Mouse (Mus musculus): ENCODE measurements around the gene Irf2bp2. TPM values are rescaled to one million over a fixed set of nuclear protein-coding genes. Genes with fewer than 3 reads are reported as not detected.

The Irf2bp2 gene
- polyA plus RNA-seq, 1 experiment from 2014 or later: 11.7 TPM

DNA sequence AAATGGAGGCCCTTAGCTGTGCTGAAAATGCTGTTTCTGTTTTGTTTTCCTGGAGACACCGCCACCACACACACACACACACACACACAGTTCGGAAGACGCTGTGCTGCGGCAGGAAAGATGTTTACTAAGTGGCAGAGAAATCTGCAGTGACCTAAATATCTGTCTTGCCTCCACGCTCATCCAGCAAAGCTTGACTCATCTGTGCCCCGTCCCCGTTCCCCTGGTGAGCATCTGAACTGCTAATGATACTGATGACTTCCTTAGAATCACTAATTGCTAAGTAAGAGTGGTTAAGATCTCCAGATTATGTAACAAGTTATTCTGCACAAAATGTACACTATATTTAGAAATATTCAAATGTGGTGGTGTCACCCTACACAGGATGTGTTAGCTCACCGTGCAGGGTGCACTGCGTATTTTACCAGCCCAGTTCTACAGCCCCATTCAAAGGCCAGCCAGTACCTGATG, 8.2 kb downstream of the Irf2bp2 start:
- H3K9me3 ChIP-seq (ENCODE audit: control insufficient read depth, low read length): no peaks in the 10 kb centered on the region
- peaks cover 5% of the 10 kb centered on the region; the same call in 1 of the 2 replicates for H3K36me3 ChIP-seq (ENCODE audit: control insufficient read depth, insufficient read depth, low read length)
- H3K27me3 ChIP-seq (ENCODE audit: control insufficient read depth, insufficient read depth, low read depth, low read length): no peaks in the 10 kb centered on the region
- H3K9ac ChIP-seq (ENCODE audit: low read length): peak overlapping the region; percentile 86; the same call in 1 of the 2 replicates
- 37% methylated on average over 9 of the region's 9 CpGs for WGBS
- H3K27ac ChIP-seq (ENCODE audit: low read length): peak overlapping the region; percentile 98
- H3K4me2 ChIP-seq (ENCODE audit: low read depth, low read length): peak overlapping the region; percentile 9; the same call in 1 of the 2 replicates
- H3K4me3 ChIP-seq (ENCODE audit: low read length): no peak overlapping the region
- peaks cover 44% of the 10 kb centered on the region for H3K4me1 ChIP-seq (replicated peaks; ENCODE audit: control insufficient read depth, insufficient read depth, low read length)
- no peak for ATAC-seq (ENCODE audit: low read depth)

GRCm38 (mm10) chr8:126584844-126585231, 8.9 kb downstream of the Irf2bp2 start:
- Histone ChIP-seq H3K36me3 (ENCODE audit: control insufficient read depth, insufficient read depth, low read length) (peaks cover 2% of the 10 kb centered on the region; the same call in 1 of the 2 replicates), H3K9ac (ENCODE audit: low read length) (peak overlapping the region; percentile 86), H3K4me1 (replicated peaks; ENCODE audit: control insufficient read depth, insufficient read depth, low read length) (peaks cover 44% of the 10 kb centered on the region), H3K9me3 (ENCODE audit: control insufficient read depth, low read length) (no peaks in the 10 kb centered on the region), H3K4me2 (ENCODE audit: low read depth, low read length) (peak overlapping the region; percentile 97), H3K27ac (ENCODE audit: low read length) (peak overlapping the region; percentile 98), H3K27me3 (ENCODE audit: control insufficient read depth, insufficient read depth, low read depth, low read length) (no peaks in the 10 kb centered on the region), H3K4me3 (ENCODE audit: low read length) (peak overlapping the region; percentile 57)
- no peak for ATAC-seq (ENCODE audit: low read depth)
- WGBS: 27% methylated on average over 5 of the region's 5 CpGs

DNA sequence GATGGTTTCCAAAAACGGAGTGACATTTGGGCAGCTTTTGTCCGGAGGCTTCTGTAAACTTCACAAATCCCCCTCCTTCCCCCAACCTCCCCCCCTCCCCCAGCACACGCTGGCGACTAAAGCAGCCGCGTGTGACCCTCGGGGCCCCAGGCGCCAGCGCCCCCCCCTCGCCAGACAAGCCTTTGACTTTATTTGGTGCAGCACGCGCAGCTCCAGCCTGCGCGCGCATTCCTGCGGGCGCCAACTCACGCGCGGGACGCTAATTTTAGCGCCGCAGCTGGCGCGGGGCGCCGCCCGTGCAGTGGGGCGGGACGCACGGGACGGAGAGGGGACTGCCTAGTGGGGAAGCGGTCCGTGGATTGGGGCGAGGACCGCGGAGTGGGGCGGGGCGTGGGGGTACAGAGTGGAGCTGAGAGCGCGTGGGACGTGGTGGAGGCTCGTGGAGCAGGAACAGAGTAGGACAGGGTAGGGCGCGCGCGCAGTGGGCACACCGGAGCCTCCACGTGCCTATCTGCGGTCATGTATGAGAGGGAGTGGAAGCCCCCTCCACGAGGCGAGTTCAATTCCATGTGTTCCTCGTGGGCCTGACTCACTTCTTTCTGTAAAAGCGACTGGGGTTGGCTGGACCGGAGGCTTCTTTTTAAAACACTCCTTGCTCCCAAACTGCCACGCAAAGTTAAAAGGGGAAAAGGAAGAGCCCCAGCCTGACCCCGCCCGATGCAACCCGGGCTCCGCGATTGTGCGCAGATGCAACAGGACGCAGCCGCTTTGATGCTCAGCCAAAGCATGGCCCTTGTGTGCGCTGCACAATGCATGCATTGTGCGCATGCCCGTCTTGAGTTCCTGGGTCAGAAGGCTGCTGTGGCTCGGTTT, 9.6 kb downstream of the Irf2bp2 start:
- peak overlapping the region; percentile 86 for H3K9ac ChIP-seq (ENCODE audit: low read length)
- no peaks in the 10 kb centered on the region for H3K9me3 ChIP-seq (ENCODE audit: control insufficient read depth, low read length)
- peaks cover 2% of the 10 kb centered on the region; the same call in 1 of the 2 replicates for H3K36me3 ChIP-seq (ENCODE audit: control insufficient read depth, insufficient read depth, low read length)
- peak; percentile 87 for ATAC-seq (ENCODE audit: low read depth)
- peak overlapping the region; percentile 98 for H3K27ac ChIP-seq (ENCODE audit: low read length)
- H3K4me1 ChIP-seq (replicated peaks; ENCODE audit: control insufficient read depth, insufficient read depth, low read length): peaks cover 44% of the 10 kb centered on the region
- peak overlapping the region; percentile 57 for H3K4me3 ChIP-seq (ENCODE audit: low read length)
- whole genome bisulfite sequencing: under 1% methylated on average over 54 of the region's 68 CpGs
- no peaks in the 10 kb centered on the region for H3K27me3 ChIP-seq (ENCODE audit: control insufficient read depth, insufficient read depth, low read depth, low read length)
- peak overlapping the region; percentile 97 for H3K4me2 ChIP-seq (ENCODE audit: low read depth, low read length)

- 4% methylated on average over 13 of the region's 13 CpGs for WGBS
- Histone ChIP-seq H3K4me1 (replicated peaks; ENCODE audit: control insufficient read depth, insufficient read depth, low read length) (peaks cover 42% of the 10 kb centered on the region), H3K4me2 (ENCODE audit: low read depth, low read length) (peak overlapping the region; percentile 97), H3K9ac (ENCODE audit: low read length) (peak overlapping the region; percentile 86; the same call in 1 of the 2 replicates), H3K27ac (ENCODE audit: low read length) (peak overlapping the region; percentile 98), H3K27me3 (ENCODE audit: control insufficient read depth, insufficient read depth, low read depth, low read length) (no peaks in the 10 kb centered on the region), H3K9me3 (ENCODE audit: control insufficient read depth, low read length) (no peaks in the 10 kb centered on the region), H3K4me3 (ENCODE audit: low read length) (peak overlapping the region; percentile 57), H3K36me3 (ENCODE audit: control insufficient read depth, insufficient read depth, low read length) (peaks cover 2% of the 10 kb centered on the region; the same call in 1 of the 2 replicates)
- peak; percentile 62 for ATAC-seq (ENCODE audit: low read depth)
Observed at GRCm38 (mm10) chr8:126583534-126583933, 10.3 kb downstream of the Irf2bp2 start.

- no peak overlapping the region; the same call in 1 of the 2 replicates for H3K9ac ChIP-seq (ENCODE audit: low read length)
Observed at GRCm38 (mm10) chr8:126583018-126583417, 10.8 kb downstream of the Irf2bp2 start.

DNA sequence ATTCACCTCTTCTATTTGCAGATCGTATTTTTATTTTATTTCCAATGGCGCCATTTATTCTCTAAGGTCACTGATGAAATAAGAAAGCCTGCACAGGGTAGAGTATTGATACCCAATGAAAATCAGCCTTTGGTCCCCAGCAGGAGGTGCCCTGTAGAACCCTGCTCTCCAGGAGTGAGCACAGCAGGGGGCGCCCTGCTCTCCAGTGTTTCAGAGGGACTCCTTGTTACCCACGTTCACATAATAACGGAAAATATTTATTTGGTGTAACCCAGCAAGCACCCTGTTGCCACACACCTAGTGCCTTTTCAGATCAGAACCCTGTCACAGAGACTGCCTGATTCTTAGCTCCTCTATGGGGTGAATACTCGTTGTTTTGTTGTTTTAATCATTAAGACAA, 11.3 kb downstream of the Irf2bp2 start:
- H3K9ac ChIP-seq (ENCODE audit: low read length): no peak overlapping the region
- no peaks in the 10 kb centered on the region for H3K27me3 ChIP-seq (ENCODE audit: control insufficient read depth, insufficient read depth, low read depth, low read length)
- WGBS: 43% methylated on average over 6 of the region's 6 CpGs
- no peak overlapping the region for H3K4me3 ChIP-seq (ENCODE audit: low read length)
- no peak for ATAC-seq (ENCODE audit: low read depth)
- peaks cover 35% of the 10 kb centered on the region for H3K4me1 ChIP-seq (replicated peaks; ENCODE audit: control insufficient read depth, insufficient read depth, low read length)
- H3K27ac ChIP-seq (ENCODE audit: low read length): peak overlapping the region; percentile 98
- no peaks in the 10 kb centered on the region for H3K9me3 ChIP-seq (ENCODE audit: control insufficient read depth, low read length)
- no peaks in the 10 kb centered on the region for H3K36me3 ChIP-seq (ENCODE audit: control insufficient read depth, insufficient read depth, low read length)
- H3K4me2 ChIP-seq (ENCODE audit: low read depth, low read length): no peak overlapping the region

More at GRCm38 (mm10) chr8:126583018-126583417, 10.8 kb downstream of the Irf2bp2 start:
- peaks cover 40% of the 10 kb centered on the region for H3K4me1 ChIP-seq (replicated peaks; ENCODE audit: control insufficient read depth, insufficient read depth, low read length)
- H3K9me3 ChIP-seq (ENCODE audit: control insufficient read depth, low read length): no peaks in the 10 kb centered on the region
- H3K27ac ChIP-seq (ENCODE audit: low read length): peak overlapping the region; percentile 98
- ATAC-seq (ENCODE audit: low read depth): no peak
- H3K4me3 ChIP-seq (ENCODE audit: low read length): no peak overlapping the region
- H3K27me3 ChIP-seq (ENCODE audit: control insufficient read depth, insufficient read depth, low read depth, low read length): no peaks in the 10 kb centered on the region
- no peak overlapping the region for H3K4me2 ChIP-seq (ENCODE audit: low read depth, low read length)
- peaks cover 2% of the 10 kb centered on the region; the same call in 1 of the 2 replicates for H3K36me3 ChIP-seq (ENCODE audit: control insufficient read depth, insufficient read depth, low read length)
- 44% methylated on average over 2 of the region's 2 CpGs for WGBS

GRCm38 (mm10) chr8:126581662-126582061, 12.1 kb downstream of the Irf2bp2 start:
- H3K4me1 ChIP-seq (replicated peaks; ENCODE audit: control insufficient read depth, insufficient read depth, low read length): peaks cover 28% of the 10 kb centered on the region

DNA sequence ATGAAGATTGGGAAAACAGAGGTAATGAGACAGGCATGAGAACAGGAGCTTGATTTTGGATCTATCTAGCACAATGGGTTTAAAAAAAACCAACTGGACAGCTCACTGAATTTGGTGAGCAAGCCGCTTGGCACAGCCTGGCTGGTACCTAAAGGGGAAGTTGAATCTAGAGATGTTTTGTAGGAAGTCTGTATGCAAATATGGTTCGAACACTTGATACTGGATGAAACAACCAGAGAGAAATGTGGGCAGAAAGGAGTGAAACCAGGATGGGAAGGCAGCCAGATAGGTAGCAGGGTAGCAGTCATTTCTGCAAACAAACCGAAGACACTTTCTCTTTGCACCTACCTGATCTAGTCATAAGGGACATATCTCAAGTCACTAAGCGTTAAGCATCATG, 13.0 kb downstream of the Irf2bp2 start:
- Histone ChIP-seq H3K27me3 (ENCODE audit: control insufficient read depth, insufficient read depth, low read depth, low read length) (no peaks in the 10 kb centered on the region), H3K4me2 (ENCODE audit: low read depth, low read length) (no peak overlapping the region), H3K9me3 (ENCODE audit: control insufficient read depth, low read length) (no peaks in the 10 kb centered on the region), H3K36me3 (ENCODE audit: control insufficient read depth, insufficient read depth, low read length) (no peaks in the 10 kb centered on the region), H3K4me1 (replicated peaks; ENCODE audit: control insufficient read depth, insufficient read depth, low read length) (peaks cover 21% of the 10 kb centered on the region), H3K9ac (ENCODE audit: low read length) (no peak overlapping the region), H3K4me3 (ENCODE audit: low read length) (no peak overlapping the region), H3K27ac (ENCODE audit: low read length) (no peak overlapping the region)
- ATAC-seq (ENCODE audit: low read depth): no peak
- 95% methylated on average over 4 of the region's 4 CpGs for WGBS

More at GRCm38 (mm10) chr8:126581662-126582061, 12.1 kb downstream of the Irf2bp2 start:
- H3K4me3 ChIP-seq (ENCODE audit: low read length): no peak overlapping the region
- no peak overlapping the region for H3K9ac ChIP-seq (ENCODE audit: low read length)
- no peak overlapping the region for H3K4me2 ChIP-seq (ENCODE audit: low read depth, low read length)
- no peaks in the 10 kb centered on the region for H3K9me3 ChIP-seq (ENCODE audit: control insufficient read depth, low read length)
- WGBS: 91% methylated on average over 6 of the region's 6 CpGs
- ATAC-seq (ENCODE audit: low read depth): no peak
- no peaks in the 10 kb centered on the region for H3K27me3 ChIP-seq (ENCODE audit: control insufficient read depth, insufficient read depth, low read depth, low read length)
- no peaks in the 10 kb centered on the region for H3K36me3 ChIP-seq (ENCODE audit: control insufficient read depth, insufficient read depth, low read length)
- no peak overlapping the region for H3K27ac ChIP-seq (ENCODE audit: low read length)

DNA sequence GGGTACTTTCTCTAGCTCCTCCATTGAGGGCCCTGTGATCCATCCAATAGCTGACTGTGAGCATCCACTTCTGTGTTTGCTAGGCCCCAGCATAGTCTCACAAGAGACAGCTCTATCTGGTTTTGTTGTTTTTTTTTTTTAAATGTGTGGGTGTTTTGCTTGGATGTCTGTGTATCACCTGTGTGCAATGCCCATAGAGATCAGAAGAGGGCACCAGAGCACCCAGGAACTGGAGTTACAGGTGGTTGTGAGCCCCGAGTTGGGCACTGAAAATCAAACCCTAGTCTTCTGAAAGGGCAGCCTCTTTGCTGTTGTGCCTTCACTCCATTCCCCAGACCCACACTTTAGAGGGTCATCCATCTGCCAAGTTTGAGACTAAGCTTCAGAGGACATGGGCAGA, 13.7 kb downstream of the Irf2bp2 start:
- no peak for ATAC-seq (ENCODE audit: low read depth)
- Histone ChIP-seq H3K36me3 (ENCODE audit: control insufficient read depth, insufficient read depth, low read length) (no peaks in the 10 kb centered on the region), H3K9ac (ENCODE audit: low read length) (no peak overlapping the region), H3K27ac (ENCODE audit: low read length) (no peak overlapping the region), H3K4me2 (ENCODE audit: low read depth, low read length) (no peak overlapping the region), H3K4me1 (replicated peaks; ENCODE audit: control insufficient read depth, insufficient read depth, low read length) (peaks cover 14% of the 10 kb centered on the region), H3K4me3 (ENCODE audit: low read length) (no peak overlapping the region), H3K9me3 (ENCODE audit: control insufficient read depth, low read length) (no peaks in the 10 kb centered on the region), H3K27me3 (ENCODE audit: control insufficient read depth, insufficient read depth, low read depth, low read length) (no peaks in the 10 kb centered on the region)
- WGBS: 81% methylated on average over 1 of the region's 1 CpGs
